Mouse (Mus musculus): ENCODE measurements around the gene Spem2. TPM values are rescaled to one million over a fixed set of nuclear protein-coding genes. Genes with fewer than 3 reads are reported as not detected.
A peak's percentile ranks its signal among the peaks of the same experiment; 100 is the strongest.

The Spem2 gene
- polyA plus RNA-seq, 1 experiment from 2014 or later: not detected

DNA sequence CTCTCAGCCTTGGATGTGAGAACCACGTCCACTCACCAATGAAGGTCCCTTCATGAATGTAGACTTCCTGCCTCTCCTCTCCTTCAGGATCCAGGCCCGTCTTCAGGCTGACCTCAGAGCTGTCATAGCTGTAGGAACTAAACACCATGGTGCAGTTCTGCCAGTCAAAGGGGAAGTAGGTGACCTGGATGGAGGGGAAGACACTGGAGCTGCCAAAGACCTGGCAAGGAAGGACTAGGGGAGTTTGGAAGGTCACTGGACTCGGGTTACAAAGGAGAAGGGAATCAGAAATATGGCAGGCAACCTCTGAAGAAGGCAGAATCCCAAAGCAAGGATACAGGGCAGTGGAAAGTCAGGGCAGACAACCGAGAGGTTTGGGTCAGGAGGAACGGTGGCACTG lies 24.8 kb downstream of the Spem2 start:
- Histone ChIP-seq H3K4me2 (replicated peaks) (no peak overlapping the region), H3K27ac (replicated peaks) (no peak overlapping the region), H3K36me3 (no peaks in the 10 kb centered on the region), H3K9me3 (no peaks in the 10 kb centered on the region), H3K9ac (replicated peaks) (no peak overlapping the region), H3K4me1 (peaks cover 13% of the 10 kb centered on the region), H3K27me3 (peaks cover 7% of the 10 kb centered on the region; the same call in 1 of the 2 replicates), H3K4me3 (no peak overlapping the region)
- no peak for ATAC-seq (replicated peaks)
- WGBS: 61% methylated on average over 5 of the region's 5 CpGs

DNA sequence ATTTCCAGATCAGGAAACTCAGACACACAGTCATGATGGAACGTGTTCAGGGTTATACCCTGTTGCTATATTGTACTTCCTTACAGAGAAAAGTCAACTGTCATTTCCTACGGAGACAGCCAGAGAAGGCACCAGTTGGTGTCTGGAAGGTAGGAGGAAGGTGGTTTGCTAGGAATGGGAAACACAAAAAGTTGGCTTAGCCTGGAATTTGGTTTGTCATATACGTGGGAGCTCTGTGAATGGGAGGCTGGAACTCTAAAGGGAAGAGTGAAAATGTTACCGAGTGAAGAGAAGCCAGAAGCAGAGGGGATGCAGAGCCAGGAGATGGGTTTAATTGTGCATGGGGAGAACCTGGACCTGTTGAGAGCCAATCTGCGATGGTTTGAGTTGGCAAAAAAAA lies 26.8 kb downstream of the Spem2 start:
- peaks cover 7% of the 10 kb centered on the region; the same call in 1 of the 2 replicates for H3K27me3 ChIP-seq
- WGBS: 71% methylated on average over 5 of the region's 5 CpGs
- no peaks in the 10 kb centered on the region for H3K36me3 ChIP-seq

GRCm38 (mm10) chr11:69789431-69789830 lies 28.8 kb downstream of the Spem2 start:
- Histone ChIP-seq H3K9me3 (no peaks in the 10 kb centered on the region), H3K36me3 (no peaks in the 10 kb centered on the region), H3K4me2 (replicated peaks) (no peak overlapping the region), H3K4me1 (no peaks in the 10 kb centered on the region), H3K27ac (replicated peaks) (no peak overlapping the region), H3K27me3 (peaks cover 5% of the 10 kb centered on the region; the same call in 1 of the 2 replicates), H3K4me3 (no peak overlapping the region), H3K9ac (replicated peaks) (no peak overlapping the region)
- 75% methylated on average over 5 of the region's 5 CpGs for WGBS
- ATAC-seq (replicated peaks): no peak

More for the DNA sequence above, 26.8 kb downstream of the Spem2 start:
- Histone ChIP-seq H3K9me3 (no peaks in the 10 kb centered on the region), H3K4me2 (replicated peaks) (no peak overlapping the region), H3K27ac (replicated peaks) (no peak overlapping the region), H3K9ac (replicated peaks) (no peak overlapping the region), H3K4me3 (no peak overlapping the region), H3K4me1 (peaks cover 13% of the 10 kb centered on the region)
- no peak for ATAC-seq (replicated peaks)

DNA sequence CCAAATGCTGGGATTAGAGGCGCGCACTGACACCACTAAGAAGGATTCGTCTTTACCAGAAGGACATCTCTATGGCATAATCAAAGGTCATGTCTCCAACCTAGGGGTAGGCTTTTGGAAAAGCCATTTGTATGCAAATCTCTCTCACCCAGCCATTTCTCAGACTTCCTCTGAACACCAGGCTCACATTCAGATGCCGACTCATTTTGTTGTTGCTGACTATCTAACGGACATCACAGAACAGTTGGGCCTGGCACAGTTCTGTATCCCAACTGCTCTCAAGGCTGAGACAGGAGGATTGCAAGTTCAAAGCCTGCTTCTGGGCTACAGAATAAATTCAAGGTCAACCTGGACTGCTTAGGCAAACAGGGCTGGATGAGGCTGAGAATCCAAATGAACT lies 31.0 kb downstream of the Spem2 start:
- WGBS: 89% methylated on average over 5 of the region's 5 CpGs
- no peak overlapping the region for H3K27ac ChIP-seq (replicated peaks)
- no peak for ATAC-seq (replicated peaks)
- H3K4me3 ChIP-seq: no peak overlapping the region
- no peaks in the 10 kb centered on the region for H3K36me3 ChIP-seq
- no peak overlapping the region for H3K4me2 ChIP-seq (replicated peaks)
- H3K9ac ChIP-seq (replicated peaks): no peak overlapping the region
- no peaks in the 10 kb centered on the region for H3K9me3 ChIP-seq
- H3K4me1 ChIP-seq: no peaks in the 10 kb centered on the region
- no peaks in the 10 kb centered on the region for H3K27me3 ChIP-seq

- H3K27ac ChIP-seq (replicated peaks): no peak overlapping the region
- no peak overlapping the region for H3K4me3 ChIP-seq
- no peak overlapping the region for H3K4me2 ChIP-seq (replicated peaks)
- H3K4me1 ChIP-seq: no peaks in the 10 kb centered on the region
- no peak overlapping the region for H3K9ac ChIP-seq (replicated peaks)
- no peak for ATAC-seq (replicated peaks)
- H3K27me3 ChIP-seq: no peaks in the 10 kb centered on the region
- 44% methylated on average over 15 of the region's 15 CpGs for WGBS
- H3K9me3 ChIP-seq: no peaks in the 10 kb centered on the region
- H3K36me3 ChIP-seq: no peaks in the 10 kb centered on the region
Measured at GRCm38 (mm10) chr11:69784793-69785272, 33.4 kb downstream of the Spem2 start.

DNA sequence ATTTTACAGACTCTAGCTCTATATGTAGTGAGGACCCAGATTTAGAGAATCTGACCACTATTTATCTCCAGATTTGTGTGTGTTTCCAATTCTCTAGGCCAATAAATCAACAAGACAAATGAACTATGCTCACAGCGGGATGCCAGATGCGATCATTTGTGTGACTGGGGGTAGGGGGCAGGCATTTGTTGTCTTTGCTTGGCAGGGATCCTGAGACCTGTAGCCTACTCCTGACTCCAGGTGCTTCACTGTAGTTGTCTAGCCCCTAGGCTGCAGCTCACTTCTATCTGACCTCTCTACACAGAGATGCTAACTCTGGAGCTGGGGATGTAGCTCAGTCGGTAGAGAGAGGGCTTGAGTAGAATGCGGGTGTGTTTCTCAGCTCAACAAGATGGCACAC lies 36.4 kb downstream of the Spem2 start:
- Histone ChIP-seq H3K27me3 (no peaks in the 10 kb centered on the region), H3K4me1 (no peaks in the 10 kb centered on the region), H3K4me3 (no peak overlapping the region), H3K36me3 (peaks cover 6% of the 10 kb centered on the region), H3K27ac (replicated peaks) (no peak overlapping the region), H3K9me3 (no peaks in the 10 kb centered on the region), H3K4me2 (replicated peaks) (no peak overlapping the region), H3K9ac (replicated peaks) (no peak overlapping the region)
- ATAC-seq (replicated peaks): no peak
- WGBS: 41% methylated on average over 4 of the region's 4 CpGs

- 59% methylated on average over 7 of the region's 7 CpGs for WGBS
- Histone ChIP-seq H3K27ac (replicated peaks) (no peak overlapping the region), H3K9me3 (no peaks in the 10 kb centered on the region), H3K4me1 (no peaks in the 10 kb centered on the region), H3K27me3 (no peaks in the 10 kb centered on the region), H3K4me3 (no peak overlapping the region), H3K36me3 (peaks cover 8% of the 10 kb centered on the region), H3K4me2 (replicated peaks) (no peak overlapping the region), H3K9ac (replicated peaks) (no peak overlapping the region)
- no peak for ATAC-seq (replicated peaks)
Measured at GRCm38 (mm10) chr11:69778985-69779384, 39.3 kb downstream of the Spem2 start.

- no peaks in the 10 kb centered on the region for H3K4me1 ChIP-seq
- H3K4me3 ChIP-seq: no peak overlapping the region
- H3K9ac ChIP-seq (replicated peaks): no peak overlapping the region
- H3K9me3 ChIP-seq: no peaks in the 10 kb centered on the region
- ATAC-seq (replicated peaks): no peak
- H3K4me2 ChIP-seq (replicated peaks): no peak overlapping the region
- peaks cover 8% of the 10 kb centered on the region for H3K36me3 ChIP-seq
- WGBS: 71% methylated on average over 23 of the region's 23 CpGs
- no peak overlapping the region for H3K27ac ChIP-seq (replicated peaks)
- H3K27me3 ChIP-seq: no peaks in the 10 kb centered on the region
Measured at GRCm38 (mm10) chr11:69778258-69778982, 39.8 kb downstream of the Spem2 start.

DNA sequence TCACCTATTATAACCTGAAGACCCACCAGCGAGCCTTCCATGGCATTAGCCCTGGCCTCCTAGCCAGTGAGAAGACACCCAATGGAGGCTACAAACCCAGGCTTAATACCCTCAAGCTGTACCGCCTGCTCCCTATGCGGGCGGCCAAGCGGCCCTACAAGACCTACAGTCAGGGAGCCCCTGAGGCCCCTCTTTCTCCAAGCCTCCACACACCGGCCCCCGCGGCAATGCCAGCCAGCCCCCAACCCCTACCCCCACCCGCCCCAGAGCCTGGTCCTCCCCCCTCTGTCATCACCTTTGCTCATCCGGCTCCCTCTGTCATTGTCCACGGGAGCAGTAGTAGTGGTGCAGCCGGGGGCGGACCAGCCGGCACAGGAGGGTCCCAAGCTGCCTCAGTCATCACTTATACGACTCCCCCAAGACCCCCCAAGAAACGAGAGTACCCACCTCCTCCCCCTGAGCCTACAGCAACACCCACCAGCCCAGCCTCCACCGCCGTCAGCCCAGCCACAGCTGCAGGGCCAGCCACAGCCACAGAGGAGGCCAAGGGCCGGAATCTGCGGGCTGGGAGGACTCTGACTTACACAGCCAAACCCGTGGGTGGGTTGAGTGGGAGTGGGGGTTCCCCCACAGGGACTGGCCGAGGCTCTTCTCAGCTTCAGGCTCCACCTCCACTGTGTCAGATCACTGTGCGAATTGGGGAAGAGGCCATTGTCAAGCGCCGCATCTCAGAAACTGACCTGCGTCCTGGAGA lies 40.6 kb downstream of the Spem2 start:
- Histone ChIP-seq H3K27me3 (no peaks in the 10 kb centered on the region), H3K4me2 (replicated peaks) (no peak overlapping the region), H3K27ac (replicated peaks) (no peak overlapping the region), H3K4me3 (no peak overlapping the region), H3K36me3 (peaks cover 8% of the 10 kb centered on the region), H3K9me3 (no peaks in the 10 kb centered on the region), H3K9ac (replicated peaks) (no peak overlapping the region), H3K4me1 (no peaks in the 10 kb centered on the region)
- whole genome bisulfite sequencing: 65% methylated on average over 26 of the region's 26 CpGs
- 0 out of 2 replicates have a peak, but pooled peaks have one; percentile 41 for ATAC-seq (replicated peaks)

GRCm38 (mm10) chr11:69776488-69776887 lies 41.8 kb downstream of the Spem2 start:
- H3K4me2 ChIP-seq (replicated peaks): no peak overlapping the region
- no peaks in the 10 kb centered on the region for H3K4me1 ChIP-seq
- peaks cover 8% of the 10 kb centered on the region for H3K36me3 ChIP-seq
- WGBS: 89% methylated on average over 20 of the region's 20 CpGs
- H3K9ac ChIP-seq (replicated peaks): no peak overlapping the region
- H3K9me3 ChIP-seq: no peaks in the 10 kb centered on the region
- H3K27me3 ChIP-seq: no peaks in the 10 kb centered on the region
- no peak overlapping the region for H3K4me3 ChIP-seq
- no peak for ATAC-seq (replicated peaks)
- H3K27ac ChIP-seq (replicated peaks): no peak overlapping the region

- 76% methylated on average over 10 of the region's 10 CpGs for WGBS
- H3K4me2 ChIP-seq (replicated peaks): no peak overlapping the region
- peaks cover 8% of the 10 kb centered on the region for H3K36me3 ChIP-seq
- H3K27ac ChIP-seq (replicated peaks): no peak overlapping the region
- no peak overlapping the region for H3K9ac ChIP-seq (replicated peaks)
- no peak overlapping the region for H3K4me3 ChIP-seq
- H3K27me3 ChIP-seq: no peaks in the 10 kb centered on the region
- H3K4me1 ChIP-seq: no peaks in the 10 kb centered on the region
- no peak for ATAC-seq (replicated peaks)
- no peaks in the 10 kb centered on the region for H3K9me3 ChIP-seq
Measured at GRCm38 (mm10) chr11:69775716-69776115, 42.5 kb downstream of the Spem2 start.

DNA sequence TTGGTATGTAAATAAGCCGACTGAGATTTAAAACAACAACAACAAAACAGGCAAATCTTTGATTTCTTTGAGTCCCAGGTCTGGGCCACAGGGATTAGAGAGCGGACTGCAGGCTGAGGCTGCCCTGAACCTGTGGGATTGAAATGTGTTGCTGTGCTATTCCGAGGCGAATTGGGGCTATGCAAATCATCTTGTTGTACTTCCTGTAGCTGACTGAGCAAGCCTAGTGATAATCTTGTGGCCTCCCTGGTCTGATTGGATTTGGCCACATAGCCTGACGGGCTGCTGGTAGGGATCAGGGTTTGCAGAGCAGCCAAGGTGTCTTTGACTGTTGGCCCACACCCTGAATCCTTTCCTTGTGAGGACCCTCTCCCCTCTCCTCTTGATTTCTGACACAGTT lies 43.3 kb downstream of the Spem2 start:
- WGBS: 56% methylated on average over 5 of the region's 5 CpGs
- Histone ChIP-seq H3K4me1 (no peaks in the 10 kb centered on the region), H3K4me3 (no peak overlapping the region), H3K36me3 (peaks cover 8% of the 10 kb centered on the region), H3K9ac (replicated peaks) (no peak overlapping the region), H3K4me2 (replicated peaks) (no peak overlapping the region), H3K9me3 (no peaks in the 10 kb centered on the region), H3K27me3 (no peaks in the 10 kb centered on the region), H3K27ac (replicated peaks) (no peak overlapping the region)
- ATAC-seq (replicated peaks): no peak
